Mouse (Mus musculus) liver, adult 2 months (tissue): Measurements from ENCODE around the gene Naaa.

Experiments used
- CTCF ChIP-seq: fragments of 200-500 bp; IDR thresholded peaks from 2 replicates; pipeline ENCODE4 v1.5.1; 2011; ENCODE audit warnings: low read depth, low read length, control low read depth
- POLR2A ChIP-seq: fragments of 200-500 bp; IDR thresholded peaks from 2 replicates; pipeline ENCODE4 v1.6.1; 2011; ENCODE audit warnings: low read length, control low read depth; ENCODE audit not compliant: insufficient read depth; ENCODE audit errors: extremely low read depth

GRCm38 (mm10) chr5:92304291-92304690, 26.3 kb upstream of the Naaa start:
- TF ChIP-seq CTCF = no peak
- no peak for TF ChIP-seq POLR2A
